Mouse (Mus musculus) forebrain, embryonic 13.5 days (tissue): ENCODE measurements around the gene Amt. TPM values are rescaled to one million over a fixed set of nuclear protein-coding genes. Genes with fewer than 3 reads are reported as not detected.

ENCODE experiments used
- ATAC-seq: fragments of 200-750 bp; cut with Nextera tagmentation; 2 replicates; pipeline ENCODE4 v1.8.0; 2017
- H3K27ac ChIP-seq: fragments of 300-500 bp; sonication (generic); 2 replicates; pipeline ENCODE4 v1.5.1; 2015; ENCODE audit warnings: inconsistent platforms, mild to moderate bottlenecking, moderate library complexity
- H3K27me3 ChIP-seq: fragments of 300-500 bp; sonication (generic); 2 replicates; pipeline ENCODE4 v1.6.1; 2015; ENCODE audit warnings: mild to moderate bottlenecking, inconsistent platforms
- H3K36me3 ChIP-seq: fragments of 300-500 bp; sonication (generic); 2 replicates; pipeline ENCODE4 v1.6.1; 2015; ENCODE audit warnings: mild to moderate bottlenecking, inconsistent platforms; ENCODE audit not compliant: poor library complexity, severe bottlenecking
- H3K4me1 ChIP-seq: fragments of 300-500 bp; sonication (generic); 2 replicates; pipeline ENCODE4 v1.6.1; 2015; ENCODE audit warnings: inconsistent platforms
- H3K4me2 ChIP-seq: fragments of 300-500 bp; sonication (generic); 2 replicates; pipeline ENCODE4 v1.6.1; 2015; ENCODE audit warnings: inconsistent platforms, mild to moderate bottlenecking, moderate library complexity
- H3K4me3 ChIP-seq: fragments of 300-500 bp; sonication (generic); 2 replicates; pipeline ENCODE4 v1.5.1; 2015; ENCODE audit warnings: mild to moderate bottlenecking, inconsistent platforms
- H3K9ac ChIP-seq: fragments of 300-500 bp; sonication (generic); 2 replicates; pipeline ENCODE4 v1.6.1; 2015; ENCODE audit warnings: mild to moderate bottlenecking, inconsistent platforms
- H3K9me3 ChIP-seq: fragments of 300-500 bp; sonication (generic); replicated peaks from 2 replicates; pipeline ENCODE4 v1.6.1; 2016; ENCODE audit warnings: inconsistent platforms
- WGBS: fragments of 180-500 bp; shearing (Covaris S2); methylation state at CpG from one replicate; pipeline ENCODE4 v1.1.7; 2015; 5-methylcytosine and 5-hydroxymethylcytosine counted together
- polyA plus RNA-seq: library from polyadenylated mRNA; unstranded; fragments of >200 nt; fragmentation: Nextera tagmentation; extraction: Ambion mirVana; gene quantifications from 2 replicates; pipeline ENCODE4 v1.2.1, GENCODE M21; 2015

The Amt gene
- polyA plus RNA-seq, result 25.3 and 26.7 TPM in 2 replicates

GRCm38 (mm10) chr9:108296453-108297355 is at the start of gene Amt:
Amt (plus strand) TSS chr9:108296853.
- peaks cover 15% of the 10 kb centered on the region for H3K4me1 ChIP-seq
- WGBS, result 18% methylated on average over 18 of the region's 18 CpGs
- H3K9ac ChIP-seq, result peak within 1 kb of the TSS; percentile 56
- H3K4me2 ChIP-seq, result peak within 1 kb of the TSS; percentile 50
- peak within 1 kb of the TSS; percentile 27 for H3K4me3 ChIP-seq
- peak within 1 kb of the TSS; percentile 48 for H3K27ac ChIP-seq
- no peaks in the 10 kb centered on the region for H3K27me3 ChIP-seq
- H3K9me3 ChIP-seq, result no peaks in the 10 kb centered on the region
- peaks cover 39% of the 10 kb centered on the region for H3K36me3 ChIP-seq
- ATAC-seq, result peak; percentile 60

GRCm38 (mm10) chr9:108248957-108249356 is 47.7 kb upstream of the Amt start:
- H3K4me2 ChIP-seq, result no peak overlapping the region
- 75% methylated on average over 5 of the region's 5 CpGs for WGBS
- no peak for ATAC-seq
- H3K4me1 ChIP-seq, result no peaks in the 10 kb centered on the region
- H3K36me3 ChIP-seq, result peaks cover 54% of the 10 kb centered on the region
- H3K27ac ChIP-seq, result no peak overlapping the region
- H3K9ac ChIP-seq, result no peak overlapping the region
- H3K9me3 ChIP-seq, result no peaks in the 10 kb centered on the region
- H3K27me3 ChIP-seq, result no peaks in the 10 kb centered on the region
- no peak overlapping the region for H3K4me3 ChIP-seq

- H3K4me3 ChIP-seq, result no peak overlapping the region
- no peaks in the 10 kb centered on the region for H3K4me1 ChIP-seq
- H3K9me3 ChIP-seq, result no peaks in the 10 kb centered on the region
- H3K4me2 ChIP-seq, result no peak overlapping the region
- WGBS, result 94% methylated on average over 6 of the region's 6 CpGs
- H3K27me3 ChIP-seq, result no peaks in the 10 kb centered on the region
- no peak for ATAC-seq
- H3K27ac ChIP-seq, result no peak overlapping the region
- no peak overlapping the region for H3K9ac ChIP-seq
- H3K36me3 ChIP-seq, result peaks cover 36% of the 10 kb centered on the region
These were observed 44.8 kb upstream of the Amt start for GRCm38 (mm10) chr9:108251877-108252276.

- Histone ChIP-seq H3K4me1 (no peaks in the 10 kb centered on the region), H3K27me3 (no peaks in the 10 kb centered on the region), H3K36me3 (peaks cover 35% of the 10 kb centered on the region), H3K9me3 (no peaks in the 10 kb centered on the region), H3K4me3 (no peak overlapping the region), H3K9ac (no peak overlapping the region), H3K27ac (no peak overlapping the region), H3K4me2 (no peak overlapping the region)
- ATAC-seq, result no peak
- 97% methylated on average over 7 of the region's 7 CpGs for WGBS
These were observed 43.9 kb upstream of the Amt start for GRCm38 (mm10) chr9:108252766-108253165.

- peaks cover 24% of the 10 kb centered on the region for H3K4me1 ChIP-seq
- no peak overlapping the region for H3K9ac ChIP-seq
- WGBS, result 85% methylated on average over 4 of the region's 4 CpGs
- no peak overlapping the region for H3K27ac ChIP-seq
- H3K4me3 ChIP-seq, result no peak overlapping the region
- 0 out of 2 replicates have a peak, but pooled peaks cover 4% of the 10 kb centered on the region for H3K36me3 ChIP-seq
- ATAC-seq, result no peak
- no peak overlapping the region for H3K4me2 ChIP-seq
- no peaks in the 10 kb centered on the region for H3K9me3 ChIP-seq
- no peaks in the 10 kb centered on the region for H3K27me3 ChIP-seq
These were observed 36.1 kb upstream of the Amt start for GRCm38 (mm10) chr9:108260526-108260925.

GRCm38 (mm10) chr9:108261865-108262264 is 34.8 kb upstream of the Amt start:
- WGBS, result 81% methylated on average over 7 of the region's 7 CpGs
- H3K9me3 ChIP-seq, result no peaks in the 10 kb centered on the region
- H3K4me1 ChIP-seq, result peaks cover 24% of the 10 kb centered on the region
- H3K27me3 ChIP-seq, result no peaks in the 10 kb centered on the region
- H3K27ac ChIP-seq, result no peak overlapping the region
- H3K4me2 ChIP-seq, result peak overlapping the region; percentile 83
- peak overlapping the region; percentile 48 for H3K9ac ChIP-seq
- no peaks in the 10 kb centered on the region for H3K36me3 ChIP-seq
- H3K4me3 ChIP-seq, result peak overlapping the region; percentile 98; the same call in 1 of the 2 replicates
- no peak for ATAC-seq

- no peaks in the 10 kb centered on the region for H3K27me3 ChIP-seq
- ATAC-seq, result no peak
- peaks cover 24% of the 10 kb centered on the region for H3K4me1 ChIP-seq
- WGBS, result 41% methylated on average over 11 of the region's 11 CpGs
- H3K4me3 ChIP-seq, result peak overlapping the region; percentile 98
- H3K9ac ChIP-seq, result peak overlapping the region; percentile 89
- peak overlapping the region; percentile 83 for H3K4me2 ChIP-seq
- no peaks in the 10 kb centered on the region for H3K9me3 ChIP-seq
- no peak overlapping the region for H3K27ac ChIP-seq
- H3K36me3 ChIP-seq, result no peaks in the 10 kb centered on the region
These were observed 34.1 kb upstream of the Amt start for GRCm38 (mm10) chr9:108262494-108263049.

- H3K9me3 ChIP-seq, result no peaks in the 10 kb centered on the region
- peak overlapping the region; percentile 94 for H3K27ac ChIP-seq
- peaks cover 24% of the 10 kb centered on the region for H3K4me1 ChIP-seq
- peak; percentile 40 for ATAC-seq
- H3K4me3 ChIP-seq, result peak overlapping the region; percentile 98
- no peaks in the 10 kb centered on the region for H3K27me3 ChIP-seq
- peak overlapping the region; percentile 83 for H3K4me2 ChIP-seq
- under 1% methylated on average over 61 of the region's 62 CpGs for WGBS
- peak overlapping the region; percentile 89 for H3K9ac ChIP-seq
- no peaks in the 10 kb centered on the region for H3K36me3 ChIP-seq
These were observed 33.4 kb upstream of the Amt start for GRCm38 (mm10) chr9:108263131-108263681.

GRCm38 (mm10) chr9:108263690-108264190 is 32.9 kb upstream of the Amt start, which contains the start of gene Dag1:
Dag1 (minus strand) TSS chr9:108263958.
- no peaks in the 10 kb centered on the region for H3K9me3 ChIP-seq
- H3K27ac ChIP-seq, result peak within 1 kb of the TSS; percentile 94
- H3K9ac ChIP-seq, result peak within 1 kb of the TSS; percentile 89
- peaks cover 24% of the 10 kb centered on the region for H3K4me1 ChIP-seq
- peak within 1 kb of the TSS; percentile 83 for H3K4me2 ChIP-seq
- peak within 1 kb of the TSS; percentile 98 for H3K4me3 ChIP-seq
- H3K27me3 ChIP-seq, result no peaks in the 10 kb centered on the region
- ATAC-seq, result peak; percentile 99
- under 1% methylated on average over 71 of the region's 71 CpGs for WGBS
- no peaks in the 10 kb centered on the region for H3K36me3 ChIP-seq

GRCm38 (mm10) chr9:108264191-108264921 is 32.3 kb upstream of the Amt start:
- peaks cover 24% of the 10 kb centered on the region for H3K4me1 ChIP-seq
- no peaks in the 10 kb centered on the region for H3K27me3 ChIP-seq
- 17% methylated on average over 10 of the region's 10 CpGs for WGBS
- no peaks in the 10 kb centered on the region for H3K36me3 ChIP-seq
- peak overlapping the region; percentile 46; the same call in 1 of the 2 replicates for H3K9ac ChIP-seq
- peak overlapping the region; percentile 94 for H3K27ac ChIP-seq
- peak overlapping the region; percentile 83 for H3K4me2 ChIP-seq
- no peak; the same call in 1 of the 2 replicates for ATAC-seq
- no peaks in the 10 kb centered on the region for H3K9me3 ChIP-seq
- peak overlapping the region; percentile 98 for H3K4me3 ChIP-seq

- H3K27ac ChIP-seq, result no peak overlapping the region
- peaks cover 22% of the 10 kb centered on the region for H3K4me1 ChIP-seq
- no peak for ATAC-seq
- H3K9me3 ChIP-seq, result no peaks in the 10 kb centered on the region
- WGBS, result 66% methylated on average over 10 of the region's 10 CpGs
- no peaks in the 10 kb centered on the region for H3K27me3 ChIP-seq
- no peak overlapping the region for H3K4me3 ChIP-seq
- no peak overlapping the region for H3K9ac ChIP-seq
- no peak overlapping the region for H3K4me2 ChIP-seq
- H3K36me3 ChIP-seq, result no peaks in the 10 kb centered on the region
These were observed 30.3 kb upstream of the Amt start for GRCm38 (mm10) chr9:108266261-108266935.
